Mouse (Mus musculus) thymus, adult 18-20 months (tissue): ENCODE data around the gene Zfp568.

Experiments
- DNase-seq, 2 experiments: peaks; one replicate each; pipeline ENCODE4 v3.0.0; 2022; ENCODE audit warnings: mixed read lengths in 2 of 2

The Zfp568 gene

GRCm38 (mm10) chr7:30062478-30062877 lies 78.7 kb downstream of the Zfp568 start:
- DNase-seq: no peak

- no peak for DNase-seq
These were observed 80.9 kb downstream of the Zfp568 start for GRCm38 (mm10) chr7:30064622-30065021.

DNA sequence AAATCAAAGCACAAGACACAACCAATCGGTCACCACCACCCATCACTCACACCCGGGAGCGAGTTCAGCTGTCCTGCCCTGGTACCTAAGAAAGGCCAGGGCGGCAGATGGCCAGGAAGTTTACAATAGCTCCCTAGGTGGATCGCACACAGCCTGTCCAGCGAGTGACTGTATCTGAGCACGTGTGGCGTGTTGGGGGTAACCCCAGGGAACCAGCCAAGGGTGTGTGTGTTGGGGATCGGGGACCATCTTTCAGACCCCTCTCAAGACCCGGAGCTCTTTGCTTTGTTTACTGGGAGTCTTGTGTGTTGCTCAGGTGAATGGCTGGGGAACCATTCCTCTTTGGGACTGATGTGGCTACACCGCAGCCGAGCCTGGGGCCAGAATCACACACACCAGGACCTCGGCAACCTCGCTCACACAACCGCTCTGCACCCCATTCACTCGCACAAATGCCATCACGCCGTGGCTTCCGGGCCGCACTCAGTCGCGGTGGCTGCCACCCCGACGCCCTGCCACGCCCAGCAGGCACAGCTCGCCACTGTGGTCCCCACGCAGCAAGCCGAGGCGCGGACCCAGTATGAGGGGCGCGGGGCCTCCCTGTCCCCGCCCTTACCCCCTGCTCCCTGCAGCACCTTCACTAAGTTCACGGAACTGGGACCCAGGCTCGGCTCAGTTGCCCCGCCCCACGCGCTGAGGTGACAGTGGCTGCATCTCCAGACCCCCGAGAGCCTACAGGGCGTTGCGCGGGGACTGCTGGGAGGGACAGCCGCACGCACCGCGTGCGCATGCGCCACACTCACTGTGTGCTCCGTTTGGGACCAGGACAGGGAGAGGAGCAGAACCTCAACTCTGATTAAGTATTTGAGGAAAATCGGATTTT lies 88.6 kb downstream of the Zfp568 start, which contains the start of gene Zfp82:
TSS of gene Zfp82 (minus strand) at position 755 of the 883 bp plus-strand sequence.
- peak; percentile 83 to 88 for DNase-seq
